Mouse (Mus musculus) bone marrow macrophage, adult 2 months (primary cell): Measurements from ENCODE around the gene Spred3.
"Not testable (repeated sequence)": the region's sequence is repeated elsewhere in the genome, so short reads cannot be mapped to it uniquely, and the experiment has no call there.

ENCODE experiments used
- CTCF ChIP-seq: IDR thresholded peaks from 2 replicates; pipeline ENCODE4 v1.5.1; 2012; ENCODE audit warnings: low read depth, mild to moderate bottlenecking, low read length, moderate library complexity
- POLR2A ChIP-seq: IDR thresholded peaks from 2 replicates; pipeline ENCODE4 v1.6.1; 2012; ENCODE audit warnings: mild to moderate bottlenecking, low read depth, low read length, borderline replicate concordance

GRCm38 (mm10) chr7:29212775-29213560, 42.8 kb upstream of the Spred3 start:
- not testable (repeated sequence) for TF ChIP-seq POLR2A, CTCF
